Mouse (Mus musculus) embryonic fibroblast, embryonic 13.5 days (primary cell): ENCODE data around the gene Gnptg.
"Not testable (repeated sequence)": the region's sequence is repeated elsewhere in the genome, so short reads cannot be mapped to it uniquely, and the experiment has no call there.

Experiments
- CTCF ChIP-seq: IDR thresholded peaks from 2 replicates; pipeline ENCODE4 v1.5.1; 2011; ENCODE audit warnings: mild to moderate bottlenecking, control low read depth, low read length, moderate library complexity, borderline replicate concordance; ENCODE audit not compliant: insufficient read depth
- POLR2A ChIP-seq: IDR thresholded peaks from 2 replicates; pipeline ENCODE4 v1.6.1; 2011; ENCODE audit warnings: low read depth, mild to moderate bottlenecking, control low read depth, low read length, moderate library complexity

DNA sequence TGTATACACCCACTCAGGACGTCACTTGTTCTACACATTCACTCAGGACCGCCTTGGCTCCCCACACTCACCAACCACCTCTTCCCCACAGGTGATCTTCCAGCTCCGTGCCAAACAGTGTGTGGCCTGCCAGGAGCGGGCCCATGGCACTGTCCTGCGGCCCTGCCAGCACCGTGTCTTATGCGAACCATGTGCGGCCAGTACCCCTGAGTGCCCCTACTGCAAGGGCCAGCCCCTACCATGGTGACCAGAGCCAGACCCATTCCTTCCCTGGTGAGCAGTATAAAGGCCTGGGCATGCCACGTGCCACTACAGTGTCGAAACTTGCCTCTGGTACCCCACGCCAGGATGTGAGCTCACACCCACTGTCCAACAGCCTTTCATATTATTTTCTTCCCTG lies 8.3 kb downstream of the Gnptg start:
- TF ChIP-seq CTCF, POLR2A: not testable (repeated sequence)
